Mouse (Mus musculus): ENCODE data around the gene Bcl6. TPM values are rescaled to one million over a fixed set of nuclear protein-coding genes. Genes with fewer than 3 reads are reported as not detected.

Gene Bcl6
- polyA plus RNA-seq, 1 experiment from 2014 or later = 0.24 TPM

DNA sequence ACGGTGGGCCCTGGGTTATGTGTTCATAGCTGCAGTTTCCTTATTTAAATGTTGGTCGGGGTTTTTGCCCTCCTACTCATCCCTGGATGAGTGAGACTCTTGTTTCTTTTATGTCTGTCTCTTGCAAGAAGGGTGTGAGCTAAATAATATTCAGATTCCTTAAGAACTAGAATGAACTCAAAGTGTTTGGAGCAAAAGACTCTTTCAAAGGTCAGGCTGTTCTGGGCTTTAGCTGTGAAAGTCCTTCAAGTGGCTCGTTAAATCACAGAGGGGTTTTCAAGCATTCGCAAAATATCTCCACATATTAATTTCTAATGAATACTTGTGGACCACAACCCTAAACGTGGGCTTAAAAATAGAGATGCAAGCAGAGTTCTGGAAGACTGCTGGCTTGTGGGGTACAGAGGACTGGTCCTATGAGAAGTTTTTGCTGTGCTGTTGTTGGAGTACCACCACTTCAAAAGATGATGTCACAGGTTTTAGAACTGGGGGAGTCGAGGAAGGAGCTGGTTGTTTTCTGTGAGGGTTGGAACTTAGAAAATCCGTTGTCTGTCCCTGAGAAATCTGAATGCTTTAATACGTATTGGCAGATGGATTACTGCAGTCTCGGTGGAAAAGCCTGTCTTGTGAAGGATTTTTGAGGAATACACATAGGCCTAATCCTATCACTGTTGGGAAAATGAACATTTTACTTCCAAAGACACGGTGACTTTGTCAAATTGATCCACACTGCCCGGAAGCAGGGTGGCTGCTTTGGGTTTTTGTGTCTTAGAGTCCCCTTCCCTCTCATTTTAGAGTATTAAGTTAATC is 1.7 kb upstream of the Bcl6 start:
- Histone ChIP-seq H3K27ac (peak overlapping the region; percentile 92), H3K27me3 (peaks cover 79% of the 10 kb centered on the region)

DNA sequence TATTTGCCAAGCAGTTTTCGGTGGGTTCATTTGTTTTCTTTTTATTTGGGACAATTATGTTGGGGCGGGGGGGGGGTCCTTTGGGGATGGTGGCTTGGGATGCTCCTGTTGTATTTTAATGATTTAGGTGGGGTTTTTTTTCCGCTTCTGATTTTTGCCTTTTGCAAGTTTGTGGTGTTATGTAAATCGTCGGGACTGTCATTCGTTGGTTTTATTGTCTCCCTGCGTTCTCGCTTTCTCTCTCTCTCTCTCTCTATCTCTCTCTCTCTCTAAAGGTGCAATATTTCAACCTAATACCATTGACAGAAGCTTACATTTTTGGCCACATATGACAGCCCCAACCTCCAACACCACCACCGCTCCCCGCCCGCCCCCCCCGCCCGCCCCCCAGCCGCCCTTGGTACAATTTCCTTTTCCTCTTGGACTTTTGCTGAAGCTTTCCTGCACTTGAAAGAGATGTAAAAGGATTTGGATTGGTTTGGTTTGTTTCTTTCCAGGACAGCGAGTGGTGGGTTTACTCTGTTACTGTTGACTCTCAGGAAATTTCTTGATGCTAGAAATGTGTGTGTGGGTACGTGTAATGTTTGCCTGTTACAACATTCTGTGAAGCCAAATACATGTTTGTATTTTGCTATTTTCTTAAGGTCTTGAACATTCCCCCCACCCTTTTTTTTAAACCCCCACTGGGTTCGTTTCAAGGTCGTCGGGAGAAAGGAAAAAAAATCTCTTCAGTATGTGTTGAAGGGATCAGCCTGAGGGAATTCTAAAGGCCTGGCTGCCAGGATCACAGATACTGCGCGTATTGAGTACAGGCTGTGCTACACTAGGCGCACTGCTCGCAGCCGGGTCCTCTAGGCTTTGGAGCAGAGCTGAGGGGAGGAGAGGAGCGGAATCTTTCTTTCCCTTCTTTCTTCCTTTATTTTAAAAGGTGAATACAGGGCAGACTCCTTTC is 833 bp upstream of the Bcl6 start:
- Histone ChIP-seq H3K9ac (peak overlapping the region; percentile 85), H3K4me3 (replicated peaks) (peak overlapping the region; percentile 73), H3K4me1 (replicated peaks) (peaks cover 43% of the 10 kb centered on the region), H3K4me2 (peak overlapping the region; percentile 96), H3K27ac (peak overlapping the region; percentile 92), H3K36me3 (no peaks in the 10 kb centered on the region), H3K27me3 (peaks cover 88% of the 10 kb centered on the region), H3K9me3 (replicated peaks) (no peaks in the 10 kb centered on the region)
- 15% methylated on average over 25 of the region's 25 CpGs for WGBS (ENCODE audit: insufficient replicate concordance)
- no peak for DNase-seq
- ATAC-seq (ENCODE audit: low read depth) = no peak

More for the DNA sequence above, 1.7 kb upstream of the Bcl6 start:
- no peak for ATAC-seq (ENCODE audit: low read depth)
- 39% methylated on average over 11 of the region's 11 CpGs for WGBS (ENCODE audit: insufficient replicate concordance)
- H3K4me3 ChIP-seq (replicated peaks) = peak overlapping the region; percentile 73
- H3K36me3 ChIP-seq = no peaks in the 10 kb centered on the region
- peak overlapping the region; percentile 85 for H3K9ac ChIP-seq
- peaks cover 37% of the 10 kb centered on the region for H3K4me1 ChIP-seq (replicated peaks)
- H3K9me3 ChIP-seq (replicated peaks) = no peaks in the 10 kb centered on the region
- peak overlapping the region; percentile 96 for H3K4me2 ChIP-seq
- no peak for DNase-seq

DNA sequence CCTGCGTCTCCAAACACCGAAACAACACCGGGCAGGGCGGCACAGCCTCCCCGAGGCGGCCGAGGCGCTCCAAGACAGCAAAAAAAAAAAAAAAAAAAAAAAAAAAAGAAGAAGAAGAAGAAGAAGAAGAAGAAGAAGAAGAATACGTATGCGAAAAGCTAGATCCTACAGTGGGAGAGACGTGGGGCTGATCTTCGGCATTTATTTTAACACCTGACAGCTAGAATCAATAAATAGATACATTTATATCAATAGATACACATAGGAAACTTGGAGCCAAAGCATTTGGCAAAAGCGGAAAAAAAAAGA is 541 bp downstream of the Bcl6 start:
- Histone ChIP-seq H3K4me2 (peak overlapping the region; percentile 96), H3K4me3 (replicated peaks) (peak overlapping the region; percentile 73), H3K27me3 (peaks cover 94% of the 10 kb centered on the region), H3K9ac (peak overlapping the region; percentile 85), H3K36me3 (no peaks in the 10 kb centered on the region), H3K4me1 (replicated peaks) (peaks cover 50% of the 10 kb centered on the region), H3K27ac (peak overlapping the region; percentile 92), H3K9me3 (replicated peaks) (no peaks in the 10 kb centered on the region)
- ATAC-seq (ENCODE audit: low read depth) = no peak
- no peak for DNase-seq
- 1% methylated on average over 13 of the region's 13 CpGs for WGBS (ENCODE audit: insufficient replicate concordance)

DNA sequence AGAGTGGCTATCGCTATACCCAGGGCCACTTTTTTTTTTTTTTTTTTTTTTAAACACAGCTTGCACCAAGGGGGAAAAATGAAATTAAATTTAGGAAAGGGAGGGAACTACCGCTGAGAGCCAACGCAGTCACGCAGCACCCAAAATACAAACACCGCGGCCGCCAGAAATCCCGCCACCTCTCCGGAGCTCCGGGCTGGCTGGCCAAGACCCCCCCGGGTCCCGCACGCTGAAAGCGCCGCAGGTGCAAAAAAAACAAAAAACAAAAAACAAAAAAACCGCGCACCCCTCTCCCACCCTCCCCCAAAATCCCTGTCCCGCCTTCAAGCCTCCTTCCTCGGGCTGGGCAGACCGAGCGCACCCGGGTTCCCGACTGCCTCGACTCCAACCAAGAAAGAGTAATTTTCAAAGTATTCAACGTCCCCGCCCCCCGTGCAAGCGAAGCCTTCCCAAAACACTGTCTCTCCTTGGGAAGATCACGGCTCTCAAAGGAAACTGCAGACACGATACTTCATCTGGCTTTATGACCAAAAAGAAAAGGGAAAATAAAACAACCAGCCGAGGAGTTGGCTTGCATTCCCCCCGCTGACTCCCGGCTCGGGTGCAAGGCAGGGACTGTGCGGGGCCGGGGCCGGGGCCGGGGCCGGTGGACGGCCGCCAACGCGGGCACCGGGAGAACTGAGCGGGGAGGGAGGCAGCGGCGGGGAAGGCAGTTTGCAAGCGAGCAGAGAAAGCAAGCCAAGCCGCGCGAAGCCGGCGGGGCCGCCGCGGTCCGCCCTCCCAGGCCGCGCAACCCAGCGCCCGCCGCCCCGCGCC is 1.1 kb downstream of the Bcl6 start:
- ATAC-seq (ENCODE audit: low read depth) = peak; percentile 22
- peak overlapping the region; percentile 73 for H3K4me3 ChIP-seq (replicated peaks)
- peak; percentile 40 for DNase-seq
- peak overlapping the region; percentile 92 for H3K27ac ChIP-seq
- H3K4me1 ChIP-seq (replicated peaks) = peaks cover 55% of the 10 kb centered on the region
- H3K9me3 ChIP-seq (replicated peaks) = no peaks in the 10 kb centered on the region
- under 1% methylated on average over 64 of the region's 64 CpGs for WGBS (ENCODE audit: insufficient replicate concordance)
- H3K4me2 ChIP-seq = peak overlapping the region; percentile 96
- H3K9ac ChIP-seq = peak overlapping the region; percentile 85
- H3K27me3 ChIP-seq = peaks cover 97% of the 10 kb centered on the region
- H3K36me3 ChIP-seq = no peaks in the 10 kb centered on the region

DNA sequence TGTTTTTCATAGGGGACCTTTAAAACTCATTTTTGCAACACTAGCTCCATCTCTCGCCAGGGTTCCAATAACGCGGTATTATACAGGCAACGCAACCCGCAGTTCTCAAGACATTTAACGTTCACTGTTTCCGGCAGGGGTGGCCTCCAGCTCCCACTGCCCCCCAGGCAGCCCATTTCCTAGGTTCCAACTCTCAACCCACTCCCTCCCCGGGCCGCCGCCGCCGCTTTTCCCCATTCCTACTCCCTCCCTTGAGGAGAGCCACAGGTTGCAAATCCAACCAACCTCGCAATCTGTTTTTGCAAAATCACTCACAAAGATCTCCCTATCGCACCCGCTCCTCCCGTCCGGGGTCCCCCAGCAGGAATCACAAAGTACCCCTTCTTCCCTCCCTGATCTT is 1.8 kb downstream of the Bcl6 start:
- Histone ChIP-seq H3K9ac (peak overlapping the region; percentile 85), H3K27me3 (peaks cover 98% of the 10 kb centered on the region), H3K4me3 (replicated peaks) (peak overlapping the region; percentile 73), H3K4me2 (peak overlapping the region; percentile 96), H3K9me3 (replicated peaks) (no peaks in the 10 kb centered on the region), H3K4me1 (replicated peaks) (peaks cover 57% of the 10 kb centered on the region), H3K36me3 (no peaks in the 10 kb centered on the region), H3K27ac (no peak overlapping the region)
- WGBS (ENCODE audit: insufficient replicate concordance) = 1% methylated on average over 17 of the region's 17 CpGs
- DNase-seq (no peak), ATAC-seq (ENCODE audit: low read depth) (no peak)

DNA sequence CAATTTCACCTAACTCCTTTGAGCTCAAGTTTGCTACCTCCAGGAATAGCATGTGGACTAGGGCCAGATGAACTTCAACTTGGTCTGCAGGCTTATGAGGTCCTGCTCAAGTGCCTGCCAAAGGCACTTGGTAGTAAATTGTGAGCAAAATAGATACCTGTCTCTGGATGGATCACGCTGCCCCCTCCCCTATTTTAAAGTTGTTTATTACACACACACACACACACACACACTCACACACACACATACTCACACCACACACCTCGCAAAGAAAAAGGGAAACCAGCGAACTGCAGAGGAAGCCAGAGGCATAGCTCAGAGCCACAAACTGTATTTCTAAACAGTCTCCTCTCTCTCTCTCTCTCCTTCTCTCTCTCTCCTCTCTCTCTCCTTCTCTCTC is 2.5 kb downstream of the Bcl6 start:
- ATAC-seq (ENCODE audit: low read depth) (no peak), DNase-seq (no peak)
- Histone ChIP-seq H3K36me3 (no peaks in the 10 kb centered on the region), H3K4me2 (peak overlapping the region; percentile 96), H3K27ac (no peak overlapping the region), H3K9me3 (replicated peaks) (no peaks in the 10 kb centered on the region), H3K4me3 (replicated peaks) (peak overlapping the region; percentile 73), H3K27me3 (peaks cover 99% of the 10 kb centered on the region), H3K4me1 (replicated peaks) (peaks cover 56% of the 10 kb centered on the region), H3K9ac (0 out of 2 replicates have a peak overlapping the region, but pooled peaks have one; percentile 85)
- 0% methylated on average over 3 of the region's 3 CpGs for WGBS (ENCODE audit: insufficient replicate concordance)

DNA sequence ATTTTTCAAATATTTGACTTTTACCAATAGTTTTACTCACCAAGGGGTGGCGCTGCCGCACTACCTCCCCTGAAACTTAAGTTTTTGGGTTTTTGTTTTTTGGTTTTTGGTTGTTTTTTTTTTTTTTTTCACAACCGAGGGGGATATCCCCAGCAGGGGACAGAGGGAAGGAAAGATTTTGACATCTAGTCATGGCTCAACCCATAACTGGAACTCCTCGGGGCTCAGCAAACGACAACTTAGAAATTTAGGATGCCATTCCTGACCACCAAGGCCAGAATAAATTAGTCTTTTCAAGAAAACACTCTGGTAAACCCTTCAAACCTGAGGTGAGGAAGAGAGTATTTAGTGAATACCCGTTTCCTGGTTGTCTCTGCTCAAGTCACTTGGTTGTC is 3.2 kb downstream of the Bcl6 start:
- no peak for DNase-seq
- Histone ChIP-seq H3K4me3 (replicated peaks) (no peak overlapping the region), H3K9me3 (replicated peaks) (no peaks in the 10 kb centered on the region), H3K27ac (no peak overlapping the region), H3K27me3 (peaks cover 99% of the 10 kb centered on the region), H3K36me3 (no peaks in the 10 kb centered on the region), H3K9ac (no peak overlapping the region), H3K4me1 (replicated peaks) (peaks cover 62% of the 10 kb centered on the region), H3K4me2 (peak overlapping the region; percentile 71; the same call in 1 of the 2 replicates)
- 2% methylated on average over 6 of the region's 6 CpGs for WGBS (ENCODE audit: insufficient replicate concordance)
- no peak for ATAC-seq (ENCODE audit: low read depth)

DNA sequence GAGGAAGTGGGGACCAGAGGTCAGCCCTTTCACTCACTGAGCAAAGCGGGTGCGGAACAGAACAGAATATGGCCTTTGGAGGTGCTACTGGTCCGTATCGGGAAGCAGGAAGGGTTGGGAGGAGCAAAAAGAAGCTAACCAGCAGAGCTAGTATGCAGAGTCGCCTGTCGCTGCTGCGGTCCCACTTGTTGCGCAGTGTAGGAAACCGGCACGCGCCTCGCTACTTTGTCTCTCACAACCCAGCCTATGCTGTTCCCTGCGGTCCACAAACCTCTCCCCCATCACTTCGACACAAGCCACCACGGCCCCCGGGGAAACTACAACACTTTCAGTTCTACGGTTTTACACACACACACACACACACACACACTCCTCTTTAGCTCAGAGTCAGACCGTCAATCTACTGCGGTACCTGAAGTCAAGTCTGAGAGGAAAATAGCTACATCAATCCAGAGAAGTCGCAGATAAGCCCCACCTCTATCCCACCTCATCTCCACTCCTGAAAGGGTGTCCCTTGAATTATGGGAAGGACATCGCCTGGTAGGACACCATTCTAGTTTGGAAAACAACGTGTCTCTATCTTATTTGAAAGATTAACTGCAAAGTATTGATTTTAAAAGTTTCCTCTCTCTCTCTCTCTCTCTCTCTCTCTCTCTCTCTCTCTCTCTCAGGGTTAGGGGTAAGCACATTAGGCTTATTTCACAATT is 3.7 kb downstream of the Bcl6 start:
- H3K36me3 ChIP-seq = no peaks in the 10 kb centered on the region
- ATAC-seq (ENCODE audit: low read depth) (no peak), DNase-seq (no peak)
- H3K4me3 ChIP-seq (replicated peaks) = peak overlapping the region; percentile 50
- WGBS (ENCODE audit: insufficient replicate concordance) = under 1% methylated on average over 22 of the region's 22 CpGs
- peak overlapping the region; percentile 37; the same call in 1 of the 2 replicates for H3K9ac ChIP-seq
- peak overlapping the region; percentile 53 for H3K27ac ChIP-seq
- H3K4me2 ChIP-seq = peak overlapping the region; percentile 71
- H3K4me1 ChIP-seq (replicated peaks) = peaks cover 62% of the 10 kb centered on the region
- no peaks in the 10 kb centered on the region for H3K9me3 ChIP-seq (replicated peaks)
- H3K27me3 ChIP-seq = peaks cover 99% of the 10 kb centered on the region

DNA sequence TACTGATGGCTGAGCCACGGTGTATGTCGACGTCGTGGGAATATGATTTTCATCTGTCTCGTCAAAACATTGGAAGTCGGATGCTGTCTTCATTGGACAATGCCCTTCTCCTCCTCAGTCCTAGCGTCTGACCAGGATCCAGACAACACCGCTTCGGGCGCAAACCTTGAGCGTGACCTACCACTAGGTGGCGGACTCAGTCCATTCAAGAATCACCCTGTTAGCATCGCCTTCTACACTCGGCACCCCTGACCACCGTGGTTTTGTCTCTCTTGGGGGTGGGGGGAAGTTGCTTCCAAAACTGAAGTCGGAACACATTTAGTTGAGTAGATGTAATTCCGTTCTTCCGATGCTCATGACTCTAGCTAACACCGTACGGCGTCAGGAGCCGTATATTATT is 4.5 kb downstream of the Bcl6 start:
- peak overlapping the region; percentile 50 for H3K4me3 ChIP-seq (replicated peaks)
- no peaks in the 10 kb centered on the region for H3K36me3 ChIP-seq
- H3K9ac ChIP-seq = 0 out of 2 replicates have a peak overlapping the region, but pooled peaks have one; percentile 37
- peak overlapping the region; percentile 71 for H3K4me2 ChIP-seq
- ATAC-seq (ENCODE audit: low read depth) (no peak), DNase-seq (peak; percentile 63)
- no peak overlapping the region for H3K27ac ChIP-seq
- peaks cover 100% of the 10 kb centered on the region for H3K27me3 ChIP-seq
- peaks cover 58% of the 10 kb centered on the region for H3K4me1 ChIP-seq (replicated peaks)
- no peaks in the 10 kb centered on the region for H3K9me3 ChIP-seq (replicated peaks)
- under 1% methylated on average over 22 of the region's 22 CpGs for WGBS (ENCODE audit: insufficient replicate concordance)

DNA sequence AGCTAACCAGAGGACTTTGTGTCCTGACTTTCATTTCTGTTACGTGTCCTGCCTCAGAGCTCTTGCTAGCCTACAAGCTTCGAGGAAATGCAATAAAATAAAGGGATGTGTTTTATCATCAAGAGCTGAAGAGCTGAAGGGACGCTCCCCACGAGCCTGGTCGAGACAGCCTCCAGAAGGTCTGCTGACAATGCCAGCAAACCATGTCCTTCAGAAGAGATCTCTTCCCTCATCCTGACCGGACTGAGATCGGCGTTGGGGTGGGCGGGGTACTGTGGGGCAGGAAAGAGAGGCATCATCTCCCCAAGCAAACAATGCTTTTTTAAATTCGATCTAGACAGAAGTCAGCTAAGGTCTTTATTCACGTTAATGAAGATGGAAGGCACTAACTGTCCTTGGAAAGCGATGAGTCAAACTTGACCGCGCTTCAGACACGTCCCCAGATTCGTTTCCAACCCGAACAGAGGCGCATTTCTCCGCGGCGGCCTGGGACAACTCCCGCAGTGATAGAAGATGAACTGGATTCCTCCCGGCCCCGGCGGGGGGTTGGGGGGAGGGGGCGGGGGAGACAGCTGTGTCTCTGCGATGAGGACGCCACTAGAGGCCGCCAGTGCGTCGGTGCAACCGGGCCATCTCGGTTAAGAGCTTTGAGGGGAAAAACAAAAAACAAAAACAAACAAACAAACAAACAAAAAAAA is 5.6 kb downstream of the Bcl6 start:
- ATAC-seq (ENCODE audit: low read depth) = no peak

More for the DNA sequence above, 5.6 kb downstream of the Bcl6 start:
- Histone ChIP-seq H3K4me1 (replicated peaks) (peaks cover 52% of the 10 kb centered on the region), H3K4me2 (peak overlapping the region; percentile 71), H3K4me3 (replicated peaks) (peak overlapping the region; percentile 45), H3K27ac (no peak overlapping the region), H3K9ac (peak overlapping the region; percentile 26; the same call in 1 of the 2 replicates), H3K27me3 (peaks cover 92% of the 10 kb centered on the region), H3K9me3 (replicated peaks) (no peaks in the 10 kb centered on the region), H3K36me3 (no peaks in the 10 kb centered on the region)
- 1% methylated on average over 33 of the region's 33 CpGs for WGBS (ENCODE audit: insufficient replicate concordance)
- no peak for DNase-seq

Data from liver, embryonic 13.5 days (tissue).